Mouse (Mus musculus): ENCODE measurements at regions not wholly inside any gene's neighbourhood (a gene's known extent, or its start where the extent isn't known, plus 50 kb on each side); places are given as distances from the start of the nearest gene placed in this dataset.

GRCm38 (mm10) chr1:127152840-127153239 is 52.0 kb upstream of the Mgat5 start:
- no peak for DNase-seq

- no peak for DNase-seq
Observed at GRCm38 (mm10) chr1:127135521-127135920, 69.3 kb upstream of the Mgat5 start.

- DNase-seq: no peak
Observed at GRCm38 (mm10) chr1:127131871-127132270, 72.9 kb upstream of the Mgat5 start.

DNA sequence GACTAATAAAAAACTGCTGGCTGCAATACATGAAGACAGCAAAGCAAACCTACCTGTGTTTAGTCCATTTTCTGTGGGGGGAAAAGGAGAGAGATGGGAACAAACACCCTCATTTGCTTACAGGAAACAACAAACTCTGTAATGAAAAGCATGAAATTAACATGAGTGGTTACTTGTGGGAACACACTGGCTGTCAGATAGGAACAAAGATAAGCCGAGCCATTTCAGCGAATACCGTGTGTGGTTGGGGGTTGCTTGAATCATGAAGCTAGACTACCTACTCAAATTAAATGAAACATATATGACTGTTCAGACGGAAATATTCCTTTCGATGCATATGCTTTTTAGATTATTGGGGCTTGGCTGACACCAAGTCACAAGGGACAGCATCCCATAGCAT is 80.0 kb upstream of the Mgat5 start:
- no peak for DNase-seq

- DNase-seq: no peak
Observed at GRCm38 (mm10) chr1:127118019-127118418, 86.8 kb upstream of the Mgat5 start.

GRCm38 (mm10) chr1:127107485-127107884 is 97.3 kb upstream of the Mgat5 start:
- peak; percentile 27 for DNase-seq

- no peak for DNase-seq
Observed at GRCm38 (mm10) chr1:127105861-127106260, 99.0 kb upstream of the Mgat5 start.

DNA sequence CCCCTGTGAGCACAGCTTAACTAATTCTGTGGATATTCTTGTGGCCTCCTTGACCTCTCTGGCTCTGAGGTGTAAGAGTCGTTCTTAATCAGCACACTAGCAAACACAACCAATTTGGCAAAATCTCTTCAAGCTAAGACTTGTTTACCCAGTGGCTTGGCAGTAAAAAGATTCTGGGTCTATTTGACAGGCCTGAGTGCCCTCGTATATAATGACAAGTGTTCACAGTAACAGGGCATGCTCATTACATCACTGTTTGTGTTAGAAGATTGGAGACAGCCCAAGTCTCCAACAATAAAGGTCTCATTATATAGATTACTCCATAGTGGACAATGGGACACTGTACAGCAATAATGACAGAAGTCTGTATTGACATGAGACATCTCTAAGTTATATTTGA is 101.2 kb upstream of the Mgat5 start:
- no peak for DNase-seq

- no peak for DNase-seq
Observed at GRCm38 (mm10) chr1:127098871-127099420, 105.9 kb upstream of the Mgat5 start.

DNA sequence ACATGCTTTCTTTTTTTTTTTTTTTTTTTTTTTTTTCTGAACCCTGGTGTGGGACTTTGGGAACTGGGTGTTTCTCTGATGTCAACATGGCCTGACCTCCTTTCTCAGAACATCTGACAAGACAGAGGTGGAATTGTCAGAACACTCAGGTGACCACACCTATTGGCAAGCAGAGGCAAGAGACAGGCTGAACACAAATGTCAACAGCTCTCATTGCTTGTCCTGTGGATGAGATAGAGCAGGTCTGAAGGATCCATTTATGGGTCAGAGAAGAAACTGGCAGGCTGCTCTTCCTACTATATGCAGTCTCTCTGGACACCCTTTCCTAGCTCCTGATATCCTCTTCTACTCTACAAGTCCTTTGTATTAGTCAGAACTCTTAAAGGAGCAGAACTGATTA is 117.2 kb upstream of the Mgat5 start:
- DNase-seq: no peak

DNA sequence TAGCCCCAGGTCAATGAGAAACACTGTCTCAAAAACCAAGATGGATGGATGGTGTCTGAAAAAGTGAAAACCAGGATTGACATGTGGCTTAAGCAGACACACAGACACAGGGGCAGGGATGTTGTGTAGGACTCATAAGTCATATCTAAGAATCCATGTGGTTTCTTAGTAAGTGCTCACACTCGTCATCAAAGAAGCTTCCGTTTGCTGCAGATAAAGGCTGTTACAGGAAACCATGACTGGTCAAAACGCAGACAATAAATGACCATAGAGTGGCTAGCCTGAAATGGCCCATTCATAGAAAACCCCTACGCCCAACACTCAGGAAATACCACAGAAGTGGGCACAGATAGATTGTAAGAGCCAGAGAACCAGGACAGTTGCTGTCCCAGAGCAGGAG is 118.8 kb upstream of the Mgat5 start:
- no peak for DNase-seq

- DNase-seq: no peak
Observed at GRCm38 (mm10) chr1:127083761-127084308, 121.0 kb upstream of the Mgat5 start.

DNA sequence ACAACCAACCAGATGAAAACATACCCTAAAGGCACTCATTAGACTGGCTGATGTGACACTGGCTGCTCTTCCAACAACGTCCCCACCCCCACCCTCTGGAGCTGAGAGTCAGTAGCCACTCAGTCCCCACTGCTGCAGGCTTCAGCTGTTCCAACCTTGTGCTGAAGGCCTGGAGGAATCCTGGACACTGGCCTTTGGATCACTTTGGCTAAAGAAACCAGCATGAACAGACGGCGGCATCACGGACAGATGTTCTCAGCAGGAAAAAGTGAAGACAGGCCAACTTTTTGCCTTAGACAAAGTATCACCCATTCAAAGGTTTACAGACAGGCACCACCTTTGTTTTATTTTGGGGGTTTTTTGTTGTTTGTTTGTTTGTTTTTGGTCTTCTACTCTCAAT is 125.8 kb upstream of the Mgat5 start:
- no peak for DNase-seq

DNA sequence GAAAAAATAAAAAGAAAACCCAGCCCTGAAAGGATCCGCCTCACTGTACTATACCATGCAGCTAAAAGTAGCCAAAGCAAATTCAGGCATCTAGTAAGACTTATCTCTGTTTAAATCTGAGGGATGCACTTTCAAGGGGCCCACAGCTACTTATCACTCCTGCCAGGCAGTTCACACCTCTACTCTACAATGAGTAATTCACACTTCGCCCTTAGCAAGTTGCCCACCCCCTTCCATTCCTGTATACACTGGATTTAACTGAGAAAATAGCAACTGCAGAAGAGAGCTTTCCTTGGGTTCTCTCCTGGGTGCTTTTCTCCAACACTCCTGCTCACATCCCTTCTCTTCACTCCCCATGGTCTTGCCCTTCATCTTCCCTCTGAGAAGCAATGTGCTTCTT is 142.4 kb upstream of the Mgat5 start:
- no peak for DNase-seq

GRCm38 (mm10) chr1:127045711-127046420 is 158.9 kb upstream of the Mgat5 start:
- DNase-seq: no peak

GRCm38 (mm10) chr1:127034748-127035147 is 170.1 kb upstream of the Mgat5 start:
- no peak for DNase-seq

- no peak for DNase-seq
Observed at GRCm38 (mm10) chr1:127031563-127031962, 173.3 kb upstream of the Mgat5 start.

DNA sequence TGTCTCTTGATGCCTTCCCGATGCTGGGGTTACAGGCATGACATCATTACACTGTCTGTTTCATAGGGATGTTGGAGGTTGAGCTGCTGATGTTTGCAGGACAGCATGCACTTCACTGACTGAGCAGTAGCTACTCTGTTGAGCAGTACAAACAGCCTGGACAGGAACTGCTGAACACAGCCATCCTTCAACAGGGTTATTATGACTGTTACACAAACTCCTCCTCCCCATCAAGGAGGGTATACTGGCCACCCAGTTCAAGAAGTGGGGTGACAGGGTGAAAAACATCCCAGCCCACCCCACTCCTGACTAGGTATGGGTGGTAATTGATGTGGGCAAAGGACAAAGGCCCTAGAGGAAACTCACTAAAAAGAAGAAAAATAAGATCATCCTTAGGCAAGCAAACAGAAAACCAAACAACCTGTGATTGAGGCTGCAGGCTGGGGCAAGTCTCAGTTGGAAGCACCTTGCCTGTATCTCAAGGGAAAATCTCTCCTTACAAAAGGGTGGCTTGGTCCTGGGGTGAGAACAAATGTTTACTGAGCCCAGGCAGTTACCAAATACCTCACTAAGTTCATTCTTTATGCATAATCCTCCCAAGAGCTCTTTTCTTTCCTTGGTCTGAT is 175.8 kb upstream of the Mgat5 start:
- DNase-seq: no peak

GRCm38 (mm10) chr1:127023100-127023499 is 181.7 kb upstream of the Mgat5 start:
- no peak for DNase-seq

- DNase-seq: no peak
Observed at GRCm38 (mm10) chr1:127017698-127018097, 187.1 kb upstream of the Nckap5 start.

DNA sequence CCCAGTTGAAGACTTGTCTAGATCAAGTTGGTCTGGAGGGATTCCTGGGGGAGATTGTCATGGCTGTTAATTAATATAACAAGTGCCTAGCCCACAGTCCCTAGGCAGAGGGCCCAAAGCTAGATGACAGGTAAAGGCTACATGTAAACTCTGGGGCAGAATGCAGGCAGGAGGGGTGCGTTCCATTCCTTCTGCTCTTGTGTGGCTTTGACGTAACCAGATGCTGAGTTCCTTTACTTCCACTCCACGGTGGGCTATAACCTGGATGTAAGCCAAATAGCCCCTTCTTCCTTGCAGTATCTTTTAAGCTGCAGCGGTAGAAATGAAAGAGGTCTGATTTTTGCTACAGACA is 185.3 kb upstream of the Nckap5 start:
- DNase-seq: no peak

GRCm38 (mm10) chr1:127015042-127015893 is 184.7 kb upstream of the Nckap5 start:
- no peak for DNase-seq

DNA sequence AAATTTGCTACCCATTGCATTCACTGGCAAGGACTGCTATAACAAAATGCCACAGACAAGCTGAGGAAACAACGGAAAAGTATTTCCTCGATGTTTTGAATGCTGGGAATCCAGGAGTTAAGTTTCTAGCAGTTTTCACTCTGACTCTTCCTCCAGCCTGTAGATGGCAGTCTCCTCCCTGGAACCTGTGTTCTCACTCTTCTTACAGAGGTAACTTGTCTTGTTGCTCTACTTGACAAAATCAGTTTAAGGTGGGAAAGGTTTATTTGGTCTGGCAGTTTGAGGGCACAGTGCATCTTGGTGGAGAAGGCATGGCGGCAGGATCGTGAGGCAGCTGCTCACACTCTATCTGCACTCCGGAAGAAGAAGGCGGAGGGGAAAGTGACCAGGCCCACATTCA is 181.3 kb upstream of the Nckap5 start:
- DNase-seq: no peak
